Mouse (Mus musculus) limb, embryonic 15.5 days (tissue): Measurements from ENCODE around the gene Gm2564. TPM values are rescaled to one million over a fixed set of nuclear protein-coding genes. Genes with fewer than 3 reads are reported as not detected.
"Not testable (repeated sequence)": the region's sequence is repeated elsewhere in the genome, so short reads cannot be mapped to it uniquely, and the experiment has no call there.

Experiments used
- ATAC-seq: fragments of 200-750 bp; cut with Nextera tagmentation; 2 replicates; pipeline ENCODE4 v1.8.0; 2017; ENCODE audit warnings: low read depth, moderate TSS enrichment; ENCODE audit not compliant: insufficient number of reproducible peaks, low FRiP score, low TSS enrichment
- H3K27ac ChIP-seq: fragments of 300-500 bp; sonication (generic); 2 replicates; pipeline ENCODE4 v1.5.1; 2015; ENCODE audit warnings: moderate library complexity, mild to moderate bottlenecking, inconsistent platforms
- H3K27me3 ChIP-seq: fragments of 300-500 bp; sonication (generic); 2 replicates; pipeline ENCODE4 v1.6.1; 2015; ENCODE audit warnings: inconsistent platforms
- H3K36me3 ChIP-seq: fragments of 300-500 bp; sonication (generic); 2 replicates; pipeline ENCODE4 v1.6.1; 2015; ENCODE audit warnings: inconsistent platforms
- H3K4me1 ChIP-seq: fragments of 300-500 bp; sonication (generic); 2 replicates; pipeline ENCODE4 v1.6.1; 2015; ENCODE audit warnings: inconsistent platforms
- H3K4me2 ChIP-seq: fragments of 300-500 bp; sonication (generic); 2 replicates; pipeline ENCODE4 v1.6.1; 2015; ENCODE audit warnings: mild to moderate bottlenecking, inconsistent platforms
- H3K4me3 ChIP-seq: fragments of 300-500 bp; sonication (generic); 2 replicates; pipeline ENCODE4 v1.5.1; 2015; ENCODE audit warnings: mild to moderate bottlenecking, inconsistent platforms
- H3K9ac ChIP-seq: fragments of 300-500 bp; sonication (generic); 2 replicates; pipeline ENCODE4 v1.6.1; 2015; ENCODE audit warnings: inconsistent platforms
- H3K9me3 ChIP-seq: fragments of 300-500 bp; sonication (generic); 2 replicates; pipeline ENCODE4 v1.6.1; 2016; ENCODE audit warnings: inconsistent platforms
- WGBS: fragments of 180-500 bp; shearing (Covaris S2); methylation state at CpG from one replicate; pipeline ENCODE4 v1.1.7; 2015; 5-methylcytosine and 5-hydroxymethylcytosine counted together
- polyA plus RNA-seq: library from polyadenylated mRNA; unstranded; fragments of >200 nt; fragmentation: Nextera tagmentation; extraction: Ambion mirVana; gene quantifications from 2 replicates; pipeline ENCODE4 v1.2.1, GENCODE M21; 2015

Gm2564 gene
- 0.22 and 0.52 TPM in 2 replicates for polyA plus RNA-seq

DNA sequence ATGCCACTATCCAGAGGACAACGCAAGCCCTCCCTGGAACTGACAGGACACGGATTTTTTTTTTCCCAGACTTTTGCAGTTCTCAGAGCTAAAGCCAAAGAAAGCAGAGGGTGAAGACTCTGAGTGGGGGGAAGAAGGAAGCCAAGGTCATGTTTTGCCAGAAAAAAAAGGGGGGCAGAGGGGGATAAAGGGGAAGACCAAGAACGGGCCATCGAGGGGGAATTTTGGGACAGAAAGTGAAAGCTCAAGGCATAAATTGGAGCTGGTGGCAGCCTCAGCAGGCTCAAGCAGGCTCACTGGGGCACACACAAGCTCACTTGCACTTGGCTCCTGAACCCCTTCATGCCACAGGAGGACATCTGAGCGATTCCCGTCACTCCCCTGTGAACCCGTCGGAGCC is at the start of gene Gm2564:
Gm2564 (plus strand) TSS at position 301 of the 400 bp plus-strand sequence.
- H3K9ac ChIP-seq, H3K4me2 ChIP-seq, H3K27me3 ChIP-seq, H3K4me3 ChIP-seq, H3K27ac ChIP-seq, H3K4me1 ChIP-seq, H3K9me3 ChIP-seq, H3K36me3 ChIP-seq, ATAC-seq: not testable (repeated sequence)
- WGBS = no CpG with 5 or more reads among the region's 8 CpGs

GRCm38 (mm10) chr4:42611895-42612294 is 17.6 kb upstream of the Gm2564 start, which contains the start of gene Gm10591:
Gm10591 (plus strand) TSS chr4:42612195.
- no CpG with 5 or more reads among the region's 5 CpGs for WGBS
- H3K9ac ChIP-seq, H3K27me3 ChIP-seq, H3K4me3 ChIP-seq, ATAC-seq, H3K27ac ChIP-seq, H3K9me3 ChIP-seq, H3K4me2 ChIP-seq, H3K4me1 ChIP-seq, H3K36me3 ChIP-seq: not testable (repeated sequence)

DNA sequence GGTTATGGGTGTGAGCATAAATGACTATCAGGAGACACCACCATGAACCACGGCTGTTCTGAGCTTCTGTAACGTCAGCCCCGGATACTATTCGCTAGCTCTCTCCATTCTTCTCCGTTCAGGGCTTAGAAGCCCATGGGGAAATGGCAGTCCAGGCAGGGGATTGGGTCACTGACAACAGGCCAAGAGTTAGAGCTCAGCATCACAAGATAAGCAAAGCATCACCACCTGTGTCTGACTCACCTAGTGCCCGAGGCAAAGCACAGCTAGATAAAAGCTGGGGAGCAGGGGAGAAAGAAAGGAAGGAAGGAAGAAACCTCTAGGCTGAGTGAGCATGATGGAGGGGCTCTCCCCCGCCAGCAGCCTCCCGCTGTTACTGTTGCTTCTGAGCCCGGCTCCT is 25.4 kb downstream of the Gm2564 start, which contains the start of gene Ccl27b:
Ccl27b (plus strand) TSS at position 301 of the 400 bp plus-strand sequence.
- H3K4me1 ChIP-seq, H3K36me3 ChIP-seq, H3K4me2 ChIP-seq, H3K27ac ChIP-seq, H3K27me3 ChIP-seq, ATAC-seq, H3K9me3 ChIP-seq, H3K9ac ChIP-seq, H3K4me3 ChIP-seq: not testable (repeated sequence)
- WGBS = no CpG with 5 or more reads among the region's 9 CpGs

DNA sequence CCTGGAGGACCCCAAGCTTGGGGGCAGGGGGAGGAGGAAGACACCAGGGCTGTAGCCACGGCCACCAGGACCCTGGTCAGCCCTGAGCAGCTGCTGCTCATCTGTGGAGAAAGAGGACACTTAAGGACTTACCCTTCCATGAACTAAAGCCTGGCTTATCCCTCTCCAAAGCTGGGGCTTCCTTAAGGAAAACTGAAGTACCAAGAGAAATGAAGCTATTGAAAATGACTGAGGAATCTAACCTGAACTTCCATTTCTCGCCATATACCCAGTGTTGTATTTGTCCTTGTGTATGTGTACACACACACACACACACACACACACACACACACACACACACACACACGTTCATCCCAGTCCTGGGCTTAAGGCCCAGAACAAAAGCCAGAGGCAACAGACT is 32.3 kb downstream of the Gm2564 start, which contains the start of gene Il11ra2:
Il11ra2 (minus strand) TSS at position 101 of the 400 bp plus-strand sequence.
- not testable (repeated sequence) for H3K9ac ChIP-seq, H3K27me3 ChIP-seq, H3K4me2 ChIP-seq, H3K4me3 ChIP-seq, ATAC-seq, H3K36me3 ChIP-seq, H3K27ac ChIP-seq, H3K9me3 ChIP-seq, H3K4me1 ChIP-seq
- WGBS = no CpG with 5 or more reads among the region's 3 CpGs

DNA sequence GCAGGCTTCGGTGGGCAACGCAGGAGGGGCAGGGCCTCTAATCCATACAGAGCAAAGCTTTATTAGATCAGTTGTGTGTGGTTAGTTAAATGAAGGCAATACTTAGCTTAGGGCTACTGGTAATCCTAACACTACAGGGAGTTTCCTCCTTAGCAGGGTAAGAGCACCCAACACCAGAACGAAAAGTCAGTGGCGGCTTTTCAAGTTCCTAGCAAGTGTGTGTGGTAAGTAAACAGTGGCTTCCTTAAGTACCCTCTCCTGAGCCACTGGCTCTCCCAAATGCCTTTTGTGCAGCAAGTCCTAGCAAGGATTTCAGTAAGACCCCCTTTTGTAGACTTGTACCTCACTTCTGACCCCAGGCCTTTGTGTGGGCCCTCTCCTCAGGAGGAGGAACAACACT is 45.9 kb downstream of the Gm2564 start:
- not testable (repeated sequence) for H3K9ac ChIP-seq, H3K27me3 ChIP-seq, H3K4me2 ChIP-seq, ATAC-seq, H3K27ac ChIP-seq, H3K36me3 ChIP-seq, H3K9me3 ChIP-seq, H3K4me1 ChIP-seq, H3K4me3 ChIP-seq
- no CpG with 5 or more reads among the region's 4 CpGs for WGBS

- H3K27me3 ChIP-seq, H3K4me2 ChIP-seq, ATAC-seq, H3K9ac ChIP-seq, H3K9me3 ChIP-seq, H3K4me3 ChIP-seq, H3K4me1 ChIP-seq, H3K36me3 ChIP-seq, H3K27ac ChIP-seq: not testable (repeated sequence)
- no CpG with 5 or more reads among the region's 7 CpGs for WGBS
Measured at GRCm38 (mm10) chr4:42679365-42679764, 49.8 kb downstream of the Gm2564 start.

GRCm38 (mm10) chr4:42680374-42681356 is 51.1 kb downstream of the Gm2564 start:
- H3K27me3 ChIP-seq, H3K4me2 ChIP-seq, ATAC-seq, H3K27ac ChIP-seq, H3K9me3 ChIP-seq, H3K9ac ChIP-seq, H3K4me3 ChIP-seq, H3K4me1 ChIP-seq, H3K36me3 ChIP-seq: not testable (repeated sequence)
- WGBS = no CpG with 5 or more reads among the region's 32 CpGs

Other genes with a start within 250 kb of the Gm2564 start
- gene Gm21586, start 190.3 kb upstream of the Gm2564 start, polyA plus RNA-seq = not detected in 2 replicates
- 0.06 and 0.16 TPM in 2 replicates for gene Gm2163, start 163.0 kb upstream of the Gm2564 start, polyA plus RNA-seq
- not detected in 2 replicates for gene Fam205a2, start 101.5 kb upstream of the Gm2564 start, polyA plus RNA-seq
- not detected in 2 replicates for gene Gm10591, start 17.5 kb upstream of the Gm2564 start, polyA plus RNA-seq
- not detected in 2 replicates for gene Ccl27b, start 25.5 kb downstream of the Gm2564 start, polyA plus RNA-seq
- not detected in 2 replicates for gene Il11ra2, start 32.2 kb downstream of the Gm2564 start, polyA plus RNA-seq
- not detected in 2 replicates for gene 4930578G10Rik, start 105.8 kb downstream of the Gm2564 start, polyA plus RNA-seq
- gene Ccl19, start 126.9 kb downstream of the Gm2564 start, polyA plus RNA-seq = not detected in 2 replicates
- 84.1 and 95.7 TPM in 2 replicates for gene Ccl21a, start 144.3 kb downstream of the Gm2564 start, polyA plus RNA-seq
- gene Fam205a1, start 224.2 kb downstream of the Gm2564 start, polyA plus RNA-seq = not detected in 2 replicates
- not detected in 2 replicates for gene Gm12394, start 227.1 kb downstream of the Gm2564 start, polyA plus RNA-seq
- 0.38 TPM in 1 of 2 replicates, not detected in the other for gene Fam205c, start 244.5 kb downstream of the Gm2564 start, polyA plus RNA-seq